Mouse (Mus musculus) G1E-ER4 (cell line): ENCODE measurements around the gene Rpa3. TPM values are rescaled to one million over a fixed set of nuclear protein-coding genes. Genes with fewer than 3 reads are reported as not detected.

Experiments used
- GATA1 ChIP-seq: IDR thresholded peaks from one replicate; pipeline ENCODE4 v1.8.0; 2012; ENCODE audit warnings: low read length, inconsistent platforms
- polyA plus RNA-seq: library from polyadenylated mRNA; stranded (reverse); fragments of >175 nt; gene quantifications from 2 replicates; pipeline ENCODE4 v1.2.3, GENCODE M21; 2012

Rpa3 gene
- polyA plus RNA-seq, 1 experiment = 2.9 TPM

DNA sequence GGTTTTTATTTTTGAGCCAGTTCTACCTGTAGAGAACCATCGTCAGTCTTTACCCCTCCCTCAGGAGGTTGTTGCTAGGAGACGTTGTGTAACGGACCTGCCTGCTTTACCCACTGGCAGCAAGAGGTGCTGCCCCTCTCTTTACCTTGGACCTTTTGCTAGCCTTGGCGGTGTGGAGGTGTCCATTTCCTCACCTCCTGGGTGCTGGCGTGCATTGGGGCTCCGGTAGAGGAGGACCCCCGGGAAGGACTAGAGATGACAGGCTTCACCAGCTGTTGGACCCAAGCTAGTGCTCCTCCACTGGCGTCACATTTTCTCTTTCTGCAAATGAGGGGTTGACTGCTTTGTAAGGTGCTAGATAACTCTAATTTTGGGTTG is 683 bp upstream of the Rpa3 start:
- TF ChIP-seq GATA1 = no peak

DNA sequence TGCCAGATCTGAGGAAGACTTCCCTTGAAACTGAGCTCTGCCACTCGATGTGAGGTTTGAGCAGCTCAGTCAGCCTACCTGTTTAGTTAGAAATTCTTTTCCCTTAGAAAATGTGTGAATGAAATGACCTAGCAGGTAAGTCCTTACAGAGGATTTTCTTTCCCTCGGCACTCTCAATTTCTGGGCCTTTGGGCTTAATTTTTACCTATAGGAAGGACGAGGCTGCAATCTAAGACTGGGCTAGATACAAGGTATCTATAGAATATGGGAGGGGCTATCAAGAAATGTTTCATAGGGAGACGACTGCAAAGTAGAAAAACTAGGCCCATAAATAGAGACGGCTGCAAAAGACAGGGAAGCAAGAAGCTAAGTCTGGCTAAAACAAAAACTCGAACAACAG is 657 bp downstream of the Rpa3 start:
- TF ChIP-seq GATA1 = no peak

DNA sequence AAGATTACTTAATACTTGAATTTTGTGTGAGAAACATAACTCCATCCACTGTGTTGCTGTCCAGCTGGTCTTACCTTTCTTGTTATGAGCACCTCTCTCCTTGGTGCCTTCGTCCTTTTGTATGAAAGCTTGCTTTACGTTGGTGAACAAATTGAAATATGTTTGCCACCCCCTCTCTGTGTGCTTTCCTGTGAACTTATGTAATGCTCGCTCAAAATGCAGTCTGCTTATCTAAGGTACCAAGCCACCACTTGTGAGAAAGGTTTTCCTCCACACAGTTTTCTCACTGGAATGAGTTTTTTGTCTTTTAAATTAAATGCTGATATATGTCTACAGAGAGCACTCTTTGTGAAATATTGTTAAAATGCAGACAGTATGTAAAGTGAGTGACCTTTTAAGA is 30.4 kb downstream of the Rpa3 start:
- TF ChIP-seq GATA1 = no peak

DNA sequence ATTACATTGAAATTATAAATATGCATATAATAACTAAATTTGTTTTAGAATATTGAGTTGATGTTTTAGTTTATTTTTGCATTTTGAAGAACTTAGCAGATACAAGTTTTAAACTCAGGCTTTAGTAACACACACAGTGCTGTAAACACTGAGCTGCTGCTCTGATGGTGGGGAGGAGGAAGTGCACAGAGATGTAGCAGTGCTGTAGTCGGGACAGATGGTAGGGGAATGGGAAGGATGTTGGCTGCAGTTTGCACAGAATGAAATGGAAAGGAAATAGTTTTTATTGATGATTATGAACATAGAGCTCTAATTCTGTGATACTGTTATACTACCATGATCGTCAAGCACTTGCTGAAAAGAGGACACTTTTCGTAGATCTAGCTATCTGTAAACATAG is 31.9 kb downstream of the Rpa3 start:
- TF ChIP-seq GATA1 = no peak

DNA sequence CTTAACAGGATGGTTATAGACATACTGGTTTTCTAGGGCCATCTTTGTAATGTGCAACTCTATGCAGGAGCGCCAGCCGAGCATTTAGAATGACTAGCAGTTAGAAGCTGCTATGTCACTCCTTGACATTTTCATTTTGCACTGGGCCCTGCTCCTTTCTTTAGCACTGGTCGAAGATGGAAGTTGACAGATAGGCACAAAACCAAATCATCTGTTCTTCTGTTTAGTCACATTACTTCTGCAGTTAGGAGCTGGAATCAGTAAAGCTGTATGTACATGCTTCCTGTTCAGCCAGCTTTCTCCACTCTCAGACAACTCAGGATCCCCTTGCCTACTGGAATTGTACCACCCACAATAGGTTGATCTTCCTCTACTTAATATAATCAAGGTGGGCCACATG is 48.3 kb downstream of the Rpa3 start:
- TF ChIP-seq GATA1 = no peak

DNA sequence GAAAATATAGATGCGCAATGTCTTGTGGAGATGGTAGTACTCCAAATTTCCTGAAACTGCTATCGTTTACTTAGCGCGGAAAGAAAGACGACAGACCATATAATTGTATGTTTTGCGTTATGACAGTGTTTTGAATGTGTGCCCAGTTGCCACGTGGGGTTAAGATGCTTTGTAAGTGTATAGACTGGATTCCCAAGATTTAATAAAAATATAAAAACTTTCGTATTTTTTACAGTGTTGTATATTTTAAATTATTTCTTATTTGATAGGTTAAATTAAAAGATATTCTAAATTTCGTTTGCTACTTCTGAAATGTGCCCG is 49.1 kb downstream of the Rpa3 start:
- TF ChIP-seq GATA1 = no peak

DNA sequence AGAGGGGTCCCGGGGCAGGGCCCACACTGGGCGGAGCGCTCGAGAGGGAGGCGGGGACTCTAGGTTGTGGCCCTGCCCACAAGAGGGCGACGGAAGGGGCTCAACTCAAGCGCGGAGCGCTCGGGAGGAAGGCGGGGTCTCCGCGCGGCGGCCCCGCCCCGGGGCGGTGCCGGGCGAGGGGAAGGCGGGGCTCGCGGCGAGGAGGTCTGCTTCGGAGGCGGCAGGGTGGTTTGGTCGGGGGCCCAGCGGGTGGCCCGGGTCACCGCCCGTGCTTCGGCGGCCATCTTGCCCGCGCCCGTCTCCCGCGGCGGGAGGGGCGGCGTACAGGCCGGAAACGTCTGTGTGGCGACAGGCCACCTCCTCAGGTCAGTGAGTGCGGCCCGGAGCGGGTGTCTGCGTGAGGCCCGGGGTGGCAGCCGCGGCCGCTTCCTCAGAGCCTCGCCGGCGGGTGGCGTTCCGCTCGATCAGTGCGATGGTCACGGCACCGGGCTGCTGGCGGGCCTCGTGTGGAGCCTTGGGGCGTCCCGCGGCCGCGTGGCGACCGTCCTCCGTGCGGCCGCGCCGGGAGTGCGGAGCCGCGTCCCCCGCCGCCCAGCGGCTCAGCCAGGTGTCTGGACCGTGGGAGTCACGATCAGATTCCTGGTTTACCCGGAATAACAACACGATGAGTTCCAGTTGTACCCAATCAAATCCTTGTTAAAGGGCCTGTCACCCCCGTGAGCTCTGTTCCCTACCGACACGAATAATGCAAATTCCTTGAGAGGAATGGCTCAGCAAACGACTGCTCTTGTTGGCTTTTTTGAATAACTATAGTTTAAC is 49.7 kb downstream of the Rpa3 start, which contains the start of gene Mios:
Gene Mios, plus strand, starts transcription at position 176 of the 819 bp plus-strand sequence.
- no peak for TF ChIP-seq GATA1

Other genes starting within 250 kb of the Rpa3 start
- gene Col28a1, start 66.6 kb downstream of the Rpa3 start, polyA plus RNA-seq = not detected in 2 replicates
- gene Mios, start 50.0 kb downstream of the Rpa3 start, polyA plus RNA-seq = 4.1 and 9.4 TPM in 2 replicates
- 8.3 and 11.6 TPM in 2 replicates for gene Umad1, start 115 bp upstream of the Rpa3 start, polyA plus RNA-seq
- gene Gm45062, start 277 bp upstream of the Rpa3 start, polyA plus RNA-seq = 0.02 TPM in 1 of 2 replicates, not detected in the other